Mouse (Mus musculus): ENCODE data around the gene Gm43720. TPM values are rescaled to one million over a fixed set of nuclear protein-coding genes. Genes with fewer than 3 reads are reported as not detected.
"Not testable (repeated sequence)": the region's sequence is repeated elsewhere in the genome, so short reads cannot be mapped to it uniquely, and the experiment has no call there.

The Gm43720 gene
- total RNA-seq, 2 experiments from 2014 or later, result 0.05 TPM; not detected in 1

- intact Hi-C loops (cut with DNase I), result no loop called here
- no peak for DNase-seq
Measured at GRCm38 (mm10) chr5:138225700-138226099, 54.1 kb downstream of the Gm43720 start, which contains the start of gene Nxpe5. Gene Nxpe5, plus strand, starts transcription at chr5:138225898.

DNA sequence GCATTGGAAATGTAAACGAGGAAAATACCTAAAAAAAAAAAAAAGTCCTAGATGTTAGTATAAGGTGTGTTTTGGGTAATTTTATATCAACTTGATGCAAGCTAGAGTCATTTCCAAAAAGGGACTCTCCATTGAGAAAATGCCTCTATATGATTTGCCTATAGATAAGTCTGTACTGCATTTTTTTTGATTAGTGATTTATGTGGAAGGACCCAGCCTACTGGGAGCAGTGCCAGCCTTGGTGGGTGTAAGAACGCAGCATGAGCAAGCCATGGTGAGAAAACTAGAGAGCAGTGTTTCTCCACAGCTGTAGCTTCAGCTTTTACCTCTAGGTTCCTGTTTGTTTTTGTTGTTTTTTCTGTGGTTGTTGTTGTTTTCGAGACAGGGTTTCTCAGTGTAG, 56.5 kb downstream of the Gm43720 start:
- intact Hi-C loops (cut with DNase I), result loop anchor here (5.0 kb wide), 1 partner anchor 249 kb away; no protein-coding TSS in a partner anchor
- DNase-seq, result no peak

DNA sequence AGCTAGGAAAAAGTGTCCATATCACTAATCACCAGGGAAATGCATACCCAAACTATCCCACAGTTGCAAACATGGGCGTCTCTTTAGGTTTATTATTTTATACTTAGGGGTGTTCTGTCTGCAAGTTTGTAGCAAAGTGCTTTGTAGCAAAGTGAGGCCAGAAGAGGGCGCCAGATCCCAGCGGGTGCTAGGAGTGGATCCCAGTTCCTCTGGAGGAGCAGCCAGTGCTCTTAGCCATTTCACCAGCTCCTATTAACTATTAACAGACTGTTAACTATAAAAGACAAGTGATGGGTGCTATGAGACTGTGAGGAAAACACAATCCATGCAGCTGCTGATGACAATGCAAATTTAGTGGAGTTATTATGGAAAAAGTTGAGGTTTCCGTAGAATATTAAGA, 57.6 kb downstream of the Gm43720 start:
- DNase-seq, result peak; percentile 84 to 93
- intact Hi-C loops (cut with DNase I), result loop anchor here (5.0 kb wide), 1 partner anchor 250 kb away; no protein-coding TSS in a partner anchor

- no peak for DNase-seq
- intact Hi-C loops (cut with DNase I), result loop anchor here (5.0 kb wide), 1 partner anchor 252 kb away; no protein-coding TSS in a partner anchor
Measured at GRCm38 (mm10) chr5:138219864-138220263, 59.9 kb downstream of the Gm43720 start.

DNA sequence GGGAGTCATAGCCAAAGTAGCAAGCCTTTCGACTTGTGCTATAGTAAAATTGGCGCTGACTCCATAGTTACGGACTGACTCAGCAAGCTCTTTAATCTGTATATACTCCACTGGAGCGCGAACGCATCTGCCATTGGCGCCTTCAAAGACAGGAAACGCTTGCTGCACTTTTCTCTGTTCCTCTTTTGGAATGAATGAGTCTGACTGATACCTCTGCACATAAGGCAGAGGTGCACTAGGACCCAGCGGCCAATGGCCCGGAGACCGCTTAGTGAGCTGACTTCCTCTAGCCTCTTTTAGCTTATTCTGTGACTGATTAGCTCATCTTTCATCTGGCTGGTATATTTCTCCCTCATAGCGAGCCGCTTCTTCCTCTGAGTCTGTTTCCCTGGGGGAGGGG, 63.1 kb downstream of the Gm43720 start:
- intact Hi-C loops (cut with DNase I); DNase-seq: not testable (repeated sequence)

Other genes with a start within 250 kb of the Gm43720 start
- not detected for gene Smok3c, start 226.8 kb downstream of the Gm43720 start, total RNA-seq (2021)
- gene Zkscan1, start 194.9 kb downstream of the Gm43720 start, total RNA-seq (2021), result 10 to 100 TPM; 17.8 to 18.0 TPM
- gene Zscan21, start 163.1 kb downstream of the Gm43720 start, total RNA-seq (2021), result 10 to 100 TPM; 13.7 to 14.2 TPM
- 10 to 100 TPM in 1 of 2 experiments, 1 to 10 TPM in 1; 8.0 to 10.9 TPM for gene Zfp113, start 124.2 kb downstream of the Gm43720 start, total RNA-seq (2021)
- gene Cops6, start 118.9 kb downstream of the Gm43720 start, total RNA-seq (2021), result 100 to 1,000 TPM; 124 TPM
- gene Ap4m1, start 108.0 kb downstream of the Gm43720 start, total RNA-seq (2021), result 10 to 100 TPM in 1 of 2 experiments, 1 to 10 TPM in 1; 9.2 to 10.9 TPM
- gene Mcm7, start 107.5 kb downstream of the Gm43720 start, total RNA-seq (2021), result 10 to 100 TPM; 13.0 to 19.2 TPM
- gene Taf6, start 92.5 kb downstream of the Gm43720 start, total RNA-seq (2021), result 10 to 100 TPM; 25.3 to 28.4 TPM
- gene Cnpy4, start 92.5 kb downstream of the Gm43720 start, total RNA-seq (2021), result 1 to 10 TPM; 6.8 to 7.1 TPM
- gene Mblac1, start 85.6 kb downstream of the Gm43720 start, total RNA-seq (2021), result 1 to 10 TPM; 2.7 to 3.2 TPM
- gene Nxpe5, start 54.1 kb downstream of the Gm43720 start, total RNA-seq (2021), result under 1 TPM; 0.71 to 0.98 TPM
- gene Lamtor4, start 24.5 kb downstream of the Gm43720 start, total RNA-seq (2021), result 10 to 100 TPM; 59.2 to 63.4 TPM
- gene BC037034, start 15.9 kb downstream of the Gm43720 start, total RNA-seq (2021), result 1 to 10 TPM; 4.1 to 5.2 TPM
- under 1 TPM; 0.38 to 0.41 TPM for gene Gal3st4, start 7.1 kb downstream of the Gm43720 start, total RNA-seq (2021)
- gene Gpc2, start within 50 bp of the Gm43720 start, total RNA-seq (2021), result under 1 TPM; 0.26 to 0.51 TPM
- gene Stag3, start 282 bp upstream of the Gm43720 start, total RNA-seq (2021), result under 1 TPM; 0.14 to 0.34 TPM
- gene Pvrig, start 62.0 kb upstream of the Gm43720 start, total RNA-seq (2021), result under 1 TPM in 1 of 2 experiments, not detected in 1; 0.27 TPM
- gene Zfp157, start 161.5 kb upstream of the Gm43720 start, total RNA-seq (2021), result 1 to 10 TPM; 7.5 TPM